Mouse (Mus musculus): ENCODE data around the gene Astl.

Gene Astl

GRCm38 (mm10) chr2:127323667-127324066 is 14.8 kb upstream of the Astl start:
- intact Hi-C loops (cut with DNase I) = no loop called here

- intact Hi-C loops (cut with DNase I) = no loop called here
These were observed 14.0 kb upstream of the Astl start for GRCm38 (mm10) chr2:127324456-127324855.

- intact Hi-C loops (cut with DNase I) = no loop called here
These were observed 10.2 kb upstream of the Astl start for GRCm38 (mm10) chr2:127328090-127328851.

GRCm38 (mm10) chr2:127332807-127333570 is 5.5 kb upstream of the Astl start:
- intact Hi-C loops (cut with DNase I) = no loop called here

- intact Hi-C loops (cut with DNase I) = no loop called here
These were observed 4.4 kb upstream of the Astl start for GRCm38 (mm10) chr2:127333945-127334603.

GRCm38 (mm10) chr2:127335078-127335541 is 3.3 kb upstream of the Astl start:
- intact Hi-C loops (cut with DNase I) = no loop called here

GRCm38 (mm10) chr2:127335767-127336496 is 2.5 kb upstream of the Astl start, which contains the start of gene Dusp2:
Dusp2 (plus strand) TSS chr2:127336159.
- intact Hi-C loops (cut with DNase I) = no loop called here

GRCm38 (mm10) chr2:127336497-127336832 is 2.0 kb upstream of the Astl start:
- intact Hi-C loops (cut with DNase I) = no loop called here

- intact Hi-C loops (cut with DNase I) = no loop called here
These were observed 1.6 kb upstream of the Astl start for GRCm38 (mm10) chr2:127336885-127337284.

GRCm38 (mm10) chr2:127337531-127337930 is 908 bp upstream of the Astl start:
- intact Hi-C loops (cut with DNase I) = no loop called here

- intact Hi-C loops (cut with DNase I) = no loop called here
These were observed 427 bp upstream of the Astl start for GRCm38 (mm10) chr2:127338012-127338411.

- intact Hi-C loops (cut with DNase I) = no loop called here
These were observed 394 bp downstream of the Astl start for GRCm38 (mm10) chr2:127338833-127339232.

- intact Hi-C loops (cut with DNase I) = no loop called here
These were observed 823 bp downstream of the Astl start for GRCm38 (mm10) chr2:127339262-127339661.

- intact Hi-C loops (cut with DNase I) = loop anchor here (2.0 to 5.0 kb wide), 2 partner anchors 34 to 89 kb away; no protein-coding TSS in a partner anchor
These were observed 2.7 kb downstream of the Astl start for GRCm38 (mm10) chr2:127341159-127341558.

GRCm38 (mm10) chr2:127346334-127346733 is 7.9 kb downstream of the Astl start:
- intact Hi-C loops (cut with DNase I) = no loop called here

GRCm38 (mm10) chr2:127347147-127347985 is 8.9 kb downstream of the Astl start:
- intact Hi-C loops (cut with DNase I) = no loop called here

GRCm38 (mm10) chr2:127353881-127354280 is 15.4 kb downstream of the Astl start:
- intact Hi-C loops (cut with DNase I) = no loop called here

GRCm38 (mm10) chr2:127362459-127363281 is 24.2 kb downstream of the Astl start, which contains the start of gene Adra2b:
Adra2b (plus strand) TSS chr2:127363208.
- intact Hi-C loops (cut with DNase I) = loop anchor here (1.0 to 10.0 kb wide), 2 partner anchors 68 to 192 kb away; no protein-coding TSS in a partner anchor

- intact Hi-C loops (cut with DNase I) = loop anchor here (10.0 kb wide), 1 partner anchor 192 kb away; no protein-coding TSS in a partner anchor
These were observed 24.8 kb downstream of the Astl start for GRCm38 (mm10) chr2:127363282-127363652.
